13 mouse cellular contexts compared by ENCODE assay signal in genomic region chr6:61233548-61234187, GRCm38 (mm10). TPM values are rescaled to one million over a fixed set of nuclear protein-coding genes. Genes with fewer than 3 reads are reported as not detected.
A peak's percentile ranks its signal among the peaks of the same experiment; 100 is the strongest.
DNase-seq lines count a peak whose midpoint lies in the region; TF ChIP-seq lines count a peak whose summit lies in the region.
"Had no signal": no experiment of that assay in that cellular context is flagged by ENCODE, and none has a peak within 500 bp of the region (broad histone marks: within the 10 kb centered on the region; RNA-seq: fewer than 3 reads in every experiment).

No protein-coding gene starts in this region.

- H3K4me3 ChIP-seq in layer of hippocampus, adult 2 months: no peak overlapping the region
- no peak overlapping the region for H3K4me3 ChIP-seq in embryonic fibroblast, embryonic 13.5 days (ENCODE audit: insufficient read depth, low read length)
- H3K4me3 ChIP-seq: embryonic facial prominence, embryonic 12.5 days; gastrocnemius, adult 2 months; heart, embryonic 10.5 days had no signal

- 0 out of 2 replicates have a peak overlapping the region, but pooled peaks have one; percentile 12 for H3K27ac ChIP-seq in layer of hippocampus, adult 2 months
- peak overlapping the region; percentile 81 for H3K27ac ChIP-seq in embryonic fibroblast, embryonic 13.5 days (ENCODE audit: insufficient read depth, low read length)
- H3K27ac ChIP-seq: embryonic facial prominence, embryonic 12.5 days; gastrocnemius, adult 2 months; heart, embryonic 10.5 days; macrophage had no signal

- TF ChIP-seq POLR2A in embryonic fibroblast, embryonic 13.5 days (IDR thresholded peaks at IDR 0.05; ENCODE audit: low read depth, low read length): no peak

- H3K4me1 ChIP-seq in embryonic fibroblast, embryonic 13.5 days (ENCODE audit: control insufficient read depth, insufficient read depth, low read length): peaks cover 18% of the 10 kb centered on the region
- H3K4me1 ChIP-seq: heart, embryonic 10.5 days had no signal

- peak; percentile 16 for DNase-seq in embryo, embryonic 10 days (ENCODE audit: low spot score)
- no peak for DNase-seq in embryo, embryonic 11 days
- DNase-seq in layer of hippocampus, adult 2 months (ENCODE audit: low spot score in 2 of 2): no peak
- no peak for DNase-seq in layer of hippocampus, postnatal 36 days
- peak; percentile 44 for DNase-seq in 3134 (ENCODE audit: extremely low read depth, insufficient read length, low spot score)
- no peak for DNase-seq in ovary, postnatal 14 days (ENCODE audit: low spot score)
- DNase-seq in right cerebral cortex, postnatal 4 days: no peak
- DNase-seq: gastrocnemius, adult 2 months had no signal

- no peak for TF ChIP-seq CTCF in layer of hippocampus, adult 2 months (conservative IDR thresholded peaks at IDR 0.05)
- TF ChIP-seq CTCF in embryonic fibroblast, embryonic 13.5 days (IDR thresholded peaks at IDR 0.05; ENCODE audit: borderline replicate concordance, insufficient read depth, low read length): no peak

RNA-seq across cellular contexts. Expression of gene Ccser1, which starts 53.5 kb away (rescaled TPM):
- total RNA-seq in layer of hippocampus, adult 2 months (2021): 10 to 100 TPM; 36.9 to 45.1 TPM
- 10 to 100 TPM; 36.1 to 41.7 TPM for total RNA-seq in layer of hippocampus, postnatal 36 days (2021)
- 1.3 and 5.3 TPM in 2 replicates for polyA plus RNA-seq in embryonic fibroblast, embryonic 13.5 days (2011; ENCODE audit: insufficient read length, low read depth, missing spikeins)
- total RNA-seq: MEL had no signal
- polyA plus RNA-seq: macrophage had no signal

Comparison
In these comparisons a context has a peak if more than half of its experiments do, and no peak if none do; other contexts are left out.
1. DNase-seq: peak in embryo, embryonic 10 days (single experiment) and 3134 (single experiment); none in embryo, embryonic 11 days (single experiment), layer of hippocampus, adult 2 months (0 of 2), layer of hippocampus, postnatal 36 days (0 of 2), ovary, postnatal 14 days (single experiment) and right cerebral cortex, postnatal 4 days (single experiment).